Mouse (Mus musculus): ENCODE data around the gene Prepl.
A peak's percentile ranks its signal among the peaks of the same experiment; 100 is the strongest.

Gene Prepl

GRCm38 (mm10) chr17:85023247-85024167 lies 66.5 kb downstream of the Prepl start:
- DNase-seq (ENCODE audit: inconsistent ontology term) = peak; percentile 50

- DNase-seq (ENCODE audit: inconsistent ontology term) = no peak
These were observed 69.7 kb downstream of the Prepl start for GRCm38 (mm10) chr17:85020343-85020742.

GRCm38 (mm10) chr17:85018794-85019193 lies 71.2 kb downstream of the Prepl start:
- no peak for DNase-seq (ENCODE audit: inconsistent ontology term)

GRCm38 (mm10) chr17:85018344-85018743 lies 71.7 kb downstream of the Prepl start:
- no peak for DNase-seq (ENCODE audit: inconsistent ontology term)

GRCm38 (mm10) chr17:85014632-85015031 lies 75.4 kb downstream of the Prepl start:
- no peak for DNase-seq (ENCODE audit: inconsistent ontology term)

- DNase-seq (ENCODE audit: inconsistent ontology term) = no peak
These were observed 76.6 kb downstream of the Prepl start for GRCm38 (mm10) chr17:85013485-85013884.

Measured in Muller cell, postnatal 12 days (primary cell).